8 mouse cellular contexts compared by ENCODE assay signal in genomic region chr4:45107601-45108277, GRCm38 (mm10). TPM values are rescaled to one million over a fixed set of nuclear protein-coding genes. Genes with fewer than 3 reads are reported as not detected.
A peak's percentile ranks its signal among the peaks of the same experiment; 100 is the strongest.
DNase-seq lines count a peak whose midpoint lies in the region; ATAC-seq lines count a peak whose summit lies in the region.

TSS of gene Tomm5 (minus strand) at chr4:45108114.

- DNase-seq in c-Kit-negative CD71-positive TER-119-positive erythroid progenitor cells, embryonic 14.5 days (ENCODE audit: low read depth, low spot score): peak; percentile 47
- DNase-seq in fibroblast of lung, adult 2 months (ENCODE audit: low read depth): peak; percentile 81
- DNase-seq in kidney, postnatal 14 days: peak; percentile 94
- DNase-seq in liver, embryonic 13.5 days: peak; percentile 83
- DNase-seq in neural tube, embryonic 10.5 days (ENCODE audit: extremely low spot score, low spot score): peak; percentile 84

- H3K4me2 ChIP-seq in heart, embryonic 14.5 days (ENCODE audit: low read length): peak within 1 kb of the TSS; percentile 88
- H3K4me2 ChIP-seq in liver, embryonic 13.5 days: peak within 1 kb of the TSS; percentile 80
- H3K4me2 ChIP-seq in stomach, embryonic 16.5 days (ENCODE audit: low read depth, low read length): peak within 1 kb of the TSS; percentile 65

- peak; percentile 100 for ATAC-seq in CD4-positive, CD25-positive, alpha-beta regulatory T cell, adult 4 months
- peak; percentile 90 for ATAC-seq in heart, embryonic 14.5 days (ENCODE audit: insufficient number of reproducible peaks, insufficient read depth, low FRiP score, low read depth)
- peak; percentile 95 for ATAC-seq in liver, embryonic 13.5 days (ENCODE audit: low read depth)
- ATAC-seq in stomach, embryonic 16.5 days (ENCODE audit: insufficient read depth, low FRiP score): peak; percentile 96

- H3K4me3 ChIP-seq in heart, embryonic 14.5 days (ENCODE audit: control insufficient read depth in 1 of 2, insufficient read depth in 1 of 2, low read depth in 1 of 2, low read length in 2 of 2): peak within 1 kb of the TSS; percentile 76 to 88
- H3K4me3 ChIP-seq in liver, embryonic 13.5 days (replicated peaks): peak within 1 kb of the TSS; percentile 78
- H3K4me3 ChIP-seq in stomach, embryonic 16.5 days (replicated peaks; ENCODE audit: low read length): peak within 1 kb of the TSS; percentile 60

- H3K27me3 ChIP-seq in heart, embryonic 14.5 days (ENCODE audit: control insufficient read depth, insufficient read depth, low read length): no peaks in the 10 kb centered on the region
- no peaks in the 10 kb centered on the region for H3K27me3 ChIP-seq in liver, embryonic 13.5 days
- H3K27me3 ChIP-seq in stomach, embryonic 16.5 days (ENCODE audit: control insufficient read depth, insufficient read depth, low read length): no peaks in the 10 kb centered on the region

- WGBS in heart, embryonic 14.5 days: under 1% methylated on average over 39 of the region's 39 CpGs
- under 1% methylated on average over 39 of the region's 39 CpGs for WGBS in liver, embryonic 13.5 days (ENCODE audit: insufficient replicate concordance)
- under 1% methylated on average over 39 of the region's 39 CpGs for WGBS in stomach, embryonic 16.5 days

- H3K36me3 ChIP-seq in heart, embryonic 14.5 days (ENCODE audit: control insufficient read depth, insufficient read depth, low read length): peaks cover 34% of the 10 kb centered on the region
- H3K36me3 ChIP-seq in liver, embryonic 13.5 days: peaks cover 34% of the 10 kb centered on the region
- H3K36me3 ChIP-seq in stomach, embryonic 16.5 days (ENCODE audit: control insufficient read depth, insufficient read depth, low read length): no peaks in the 10 kb centered on the region

- H3K27ac ChIP-seq in heart, embryonic 14.5 days (replicated peaks in 1 of 2; ENCODE audit: control insufficient read depth in 1 of 2, insufficient read depth in 1 of 2, low read depth in 2 of 2, low read length in 2 of 2): peak within 1 kb of the TSS; percentile 70 to 76
- H3K27ac ChIP-seq in liver, embryonic 13.5 days: peak within 1 kb of the TSS; percentile 58
- peak within 1 kb of the TSS; percentile 47 for H3K27ac ChIP-seq in stomach, embryonic 16.5 days (ENCODE audit: low read length)

- peaks cover 4 to 13% of the 10 kb centered on the region in 2 experiments for H3K4me1 ChIP-seq in heart, embryonic 14.5 days (ENCODE audit: control insufficient read depth in 2 of 2, insufficient read depth in 2 of 2, low read length in 2 of 2)
- H3K4me1 ChIP-seq in liver, embryonic 13.5 days (replicated peaks): peaks cover 23% of the 10 kb centered on the region
- H3K4me1 ChIP-seq in stomach, embryonic 16.5 days (ENCODE audit: control insufficient read depth, insufficient read depth, low read length): peaks cover 9% of the 10 kb centered on the region; the same call in 1 of the 2 replicates

- H3K9ac ChIP-seq in heart, embryonic 14.5 days (ENCODE audit: low read length): peak within 1 kb of the TSS; percentile 98
- peak within 1 kb of the TSS; percentile 84 for H3K9ac ChIP-seq in liver, embryonic 13.5 days
- peak within 1 kb of the TSS; percentile 86 for H3K9ac ChIP-seq in stomach, embryonic 16.5 days (ENCODE audit: low read length)

- no peaks in the 10 kb centered on the region for H3K9me3 ChIP-seq in heart, embryonic 14.5 days (ENCODE audit: control insufficient read depth, low read length)
- no peaks in the 10 kb centered on the region for H3K9me3 ChIP-seq in liver, embryonic 13.5 days (replicated peaks)
- no peaks in the 10 kb centered on the region for H3K9me3 ChIP-seq in stomach, embryonic 16.5 days (replicated peaks; ENCODE audit: control insufficient read depth, low read length)

RNA-seq across cellular contexts. Expression of gene Tomm5, which starts in this region (rescaled TPM):
- polyA plus RNA-seq in CD4-positive, CD25-positive, alpha-beta regulatory T cell, adult 4 months (2017; shearing (Covaris generic)): 100 to 1,000 TPM; 125 to 132 TPM
- polyA plus RNA-seq in heart, embryonic 14.5 days (2014; fragmentation: Nextera tagmentation; extraction: Ambion mirVana): 247 and 250 TPM in 2 replicates
- 259 and 263 TPM in 2 replicates for polyA plus RNA-seq in liver, embryonic 13.5 days (2015; fragmentation: Nextera tagmentation; extraction: Ambion mirVana)
- 220 and 253 TPM in 2 replicates for polyA plus RNA-seq in stomach, embryonic 16.5 days (2015; fragmentation: Nextera tagmentation; extraction: Ambion mirVana)

Comparison
In these comparisons a context has a peak if more than half of its experiments do, and no peak if none do; other contexts are left out.
1. Peak in every context shown above with its lines: DNase-seq, ATAC-seq, H3K4me3 ChIP-seq and H3K27ac ChIP-seq.